ENCODE assay signal across 24 mouse cellular contexts in genomic region chr6:117497904-117498303, GRCm38 (mm10).
A peak's percentile ranks its signal among the peaks of the same experiment; 100 is the strongest.
DNase-seq lines count a peak whose midpoint lies in the region; TF ChIP-seq lines count a peak whose summit lies in the region.
"Had no signal": no experiment of that assay in that cellular context is flagged by ENCODE, and none has a peak within 500 bp of the region (broad histone marks: within the 10 kb centered on the region; RNA-seq: fewer than 3 reads in every experiment).

No protein-coding gene starts in this region.

- no peak for TF ChIP-seq CTCF in gastrocnemius, adult 2 months (IDR thresholded peaks at IDR 0.05)

- H3K4me3 ChIP-seq in gastrocnemius, adult 2 months: no peak overlapping the region
- H3K4me3 ChIP-seq: embryonic facial prominence, embryonic 13.5 days; forebrain, embryonic 10.5 days; forebrain, embryonic 15.5 days; heart, embryonic 13.5 days; kidney, embryonic 15.5 days; limb, embryonic 13.5 days; liver, embryonic 12.5 days; neural tube, embryonic 13.5 days had no signal

- H3K27ac ChIP-seq in gastrocnemius, adult 2 months: no peak overlapping the region
- H3K27ac ChIP-seq: embryonic facial prominence, embryonic 13.5 days; forebrain, embryonic 10.5 days; forebrain, embryonic 15.5 days; heart, embryonic 13.5 days; hindbrain, embryonic 14.5 days; kidney, embryonic 15.5 days; limb, embryonic 13.5 days; liver, embryonic 12.5 days; neural tube, embryonic 13.5 days had no signal

- intact Hi-C loops in heart, postnatal 10 days (cut with DNase I): no loop called here
- intact Hi-C loops in heart, postnatal 25 days (cut with DNase I): no loop called here
- intact Hi-C loops in gastrocnemius, adult 2 months (cut with DNase I): no loop called here
- intact Hi-C loops in heart, postnatal 36 days (cut with DNase I): no loop called here

- DNase-seq in cerebellum, postnatal 25 days: peak; percentile 18 to 40
- DNase-seq in cerebellum, adult 11 months: no peak
- DNase-seq in heart, postnatal 10 days: peak; percentile 23 to 28
- DNase-seq in heart, postnatal 25 days (ENCODE audit: low spot score): no peak
- DNase-seq in gastrocnemius, adult 2 months: peak; percentile 42
- peak; percentile 18 to 22 for DNase-seq in heart, postnatal 36 days
- DNase-seq in retina, embryonic 14.5 days (ENCODE audit: low spot score): no peak
- no peak for DNase-seq in spleen, adult 18-20 months
- DNase-seq: cerebellum, adult 11-12 months; kidney, adult 18-20 months; kidney, postnatal 25 days; liver, postnatal 0 days; lung, postnatal 36 days; right cerebral cortex, postnatal 14 days; thymus, postnatal 14 days had no signal

Comparison
In these comparisons a context has a peak if more than half of its experiments do, and no peak if none do; other contexts are left out.
1. DNase-seq: peak in cerebellum, postnatal 25 days (2 of 2), heart, postnatal 10 days (2 of 2), gastrocnemius, adult 2 months (single experiment) and heart, postnatal 36 days (2 of 2); none in cerebellum, adult 11 months (single experiment), heart, postnatal 25 days (single experiment), retina, embryonic 14.5 days (single experiment) and spleen, adult 18-20 months (0 of 2).